Mouse (Mus musculus) heart, adult 2 months (tissue): ENCODE measurements around the gene Pkd1l3. TPM values are rescaled to one million over a fixed set of nuclear protein-coding genes. Genes with fewer than 3 reads are reported as not detected.

Experiments used
- DNase-seq, 2 experiments: peaks; one replicate each; pipeline ENCODE4 v3.0.0; 2021
- H3K27ac ChIP-seq: fragments of 200-600 bp; 2 replicates; pipeline ENCODE4 v1.8.1; 2022
- H3K27me3 ChIP-seq: fragments of 200-500 bp; 2 replicates; pipeline ENCODE4 v1.6.1; 2012; ENCODE audit warnings: mild to moderate bottlenecking, low read length, inconsistent platforms, mixed read lengths; ENCODE audit not compliant: control insufficient read depth, insufficient read depth
- H3K36me3 ChIP-seq: fragments of 200-500 bp; 2 replicates; pipeline ENCODE4 v1.6.1; 2012; ENCODE audit warnings: low read length, inconsistent platforms; ENCODE audit not compliant: control insufficient read depth, insufficient read depth
- H3K4me1 ChIP-seq: fragments of 200-500 bp; 2 replicates; pipeline ENCODE4 v1.6.1; 2011; ENCODE audit warnings: low read length; ENCODE audit not compliant: control insufficient read depth, insufficient read depth
- H3K4me3 ChIP-seq: fragments of 200-600 bp; 2 replicates; pipeline ENCODE4 v1.8.1; 2022
- H3K79me2 ChIP-seq: fragments of 200-500 bp; replicated peaks from 2 replicates; pipeline ENCODE4 v1.6.1; 2012; ENCODE audit warnings: mild to moderate bottlenecking, inconsistent platforms, low read length, moderate library complexity, mixed read lengths; ENCODE audit not compliant: control insufficient read depth, insufficient read depth
- H3K9ac ChIP-seq: fragments of 200-500 bp; 2 replicates; pipeline ENCODE4 v1.6.1; 2012; ENCODE audit warnings: low read depth, mild to moderate bottlenecking, control low read depth, inconsistent platforms, low read length, mixed read lengths
- CTCF ChIP-seq: fragments of 200-600 bp; IDR thresholded peaks from 2 replicates; pipeline ENCODE4 v1.8.1; 2022; ENCODE audit warnings: antibody characterized with exemption, mild to moderate bottlenecking, moderate library complexity
- EP300 ChIP-seq: fragments of 200-500 bp; IDR thresholded peaks from 2 replicates; pipeline ENCODE4 v1.6.1; 2011; ENCODE audit warnings: low read depth, low read length, control low read depth; ENCODE audit not compliant: insufficient read depth
- POLR2A ChIP-seq: fragments of 200-500 bp; IDR thresholded peaks from 2 replicates; pipeline ENCODE4 v1.6.1; 2011; ENCODE audit warnings: mild to moderate bottlenecking, low read depth, low read length, control low read depth; ENCODE audit not compliant: insufficient read depth
- WGBS: fragments of 180-500 bp; shearing (Covaris S2); methylation state at CpG from one replicate; pipeline ENCODE4 v1.1.7; 2018; 5-methylcytosine and 5-hydroxymethylcytosine counted together
- intact Hi-C: fragments of 180-260 bp; cut with DNase I; formaldehyde crosslinking; loops from one replicate; pipeline ENCODE4 v1.15.1; 2025
- polyA plus RNA-seq: library from polyadenylated mRNA; depleted of rRNA; stranded (reverse); fragments of >200 nt; gene quantifications from 2 replicates; pipeline ENCODE4 v1.2.3, GENCODE M21; 2012
- total RNA-seq, 2 experiments: library from RNA; stranded (reverse); gene quantifications; 2 replicates each; pipeline ENCODE4 v1.2.3; 2021

The Pkd1l3 gene
- total and polyA plus RNA-seq, 3 experiments: 0.08 to 0.14 TPM; not detected in 1

GRCm38 (mm10) chr8:109638851-109639250 is 24.5 kb downstream of the Pkd1l3 start:
- intact Hi-C loops: no loop called here
- TF ChIP-seq CTCF: no peak
- no peak for TF ChIP-seq EP300
- TF ChIP-seq POLR2A: no peak

GRCm38 (mm10) chr8:109640410-109640809 is 26.1 kb downstream of the Pkd1l3 start:
- WGBS: 53% methylated on average over 7 of the region's 7 CpGs
- no peak overlapping the region for H3K9ac ChIP-seq
- no peak overlapping the region for H3K4me3 ChIP-seq
- no peak overlapping the region for H3K27ac ChIP-seq
- H3K79me2 ChIP-seq: no peaks in the 10 kb centered on the region
- intact Hi-C loops: no loop called here
- H3K4me1 ChIP-seq: no peaks in the 10 kb centered on the region
- no peak for DNase-seq
- H3K27me3 ChIP-seq: peaks cover 2% of the 10 kb centered on the region; the same call in 1 of the 2 replicates
- no peak for TF ChIP-seq POLR2A
- TF ChIP-seq EP300: no peak
- no peak for TF ChIP-seq CTCF
- no peaks in the 10 kb centered on the region for H3K36me3 ChIP-seq

More at GRCm38 (mm10) chr8:109638851-109639250, 24.5 kb downstream of the Pkd1l3 start:
- Histone ChIP-seq H3K9ac (no peak overlapping the region), H3K4me1 (no peaks in the 10 kb centered on the region), H3K36me3 (no peaks in the 10 kb centered on the region), H3K79me2 (no peaks in the 10 kb centered on the region), H3K27ac (no peak overlapping the region), H3K27me3 (peaks cover 2% of the 10 kb centered on the region; the same call in 1 of the 2 replicates), H3K4me3 (no peak overlapping the region)
- DNase-seq: no peak
- 69% methylated on average over 5 of the region's 5 CpGs for WGBS

DNA sequence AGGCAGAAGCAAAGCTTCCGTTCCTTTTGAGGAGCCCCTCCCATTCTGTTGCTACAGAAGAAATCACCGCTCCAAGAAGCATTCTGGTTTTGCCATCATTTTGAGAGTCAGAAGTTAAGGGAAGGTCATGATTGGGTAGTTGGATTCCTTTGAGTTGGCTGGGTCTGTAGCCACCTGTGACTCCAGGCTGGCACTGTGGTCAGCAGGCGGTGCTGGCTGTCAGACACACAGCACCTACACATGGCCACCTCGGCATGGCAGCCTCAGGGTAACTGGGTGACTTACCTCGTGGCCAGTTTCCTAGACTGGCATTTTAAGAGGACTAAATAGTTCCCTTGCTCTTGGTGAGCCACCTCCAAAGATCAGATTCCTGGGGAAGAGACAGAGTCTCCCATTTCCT is 26.9 kb downstream of the Pkd1l3 start:
- 66% methylated on average over 5 of the region's 5 CpGs for WGBS
- Histone ChIP-seq H3K4me1 (no peaks in the 10 kb centered on the region), H3K4me3 (no peak overlapping the region), H3K27me3 (peaks cover 2% of the 10 kb centered on the region; the same call in 1 of the 2 replicates), H3K27ac (no peak overlapping the region), H3K36me3 (no peaks in the 10 kb centered on the region), H3K9ac (no peak overlapping the region), H3K79me2 (no peaks in the 10 kb centered on the region)
- no peak for DNase-seq
- TF ChIP-seq CTCF: no peak
- TF ChIP-seq EP300: no peak
- intact Hi-C loops: no loop called here

DNA sequence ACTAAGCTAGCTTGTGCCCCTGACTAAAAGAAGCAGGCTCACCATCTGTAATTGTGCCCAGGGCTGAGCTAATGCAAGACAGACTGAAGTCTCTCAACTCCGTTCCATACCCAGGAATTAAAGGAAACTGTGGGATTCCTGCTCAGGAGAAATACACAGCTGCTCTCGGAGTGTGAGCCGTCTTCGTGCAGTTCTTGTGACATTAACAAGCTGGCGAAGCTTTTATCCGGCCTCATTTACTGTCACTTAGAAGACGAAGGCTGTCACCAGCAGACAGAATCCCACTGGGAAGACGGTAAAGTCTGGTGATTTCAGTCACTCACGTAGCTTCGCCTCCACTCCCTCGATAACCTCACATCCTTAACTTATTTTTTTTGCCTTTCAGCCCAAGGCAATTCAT is 33.0 kb downstream of the Pkd1l3 start:
- 48% methylated on average over 11 of the region's 11 CpGs for WGBS
- Histone ChIP-seq H3K27ac (no peak overlapping the region), H3K79me2 (no peaks in the 10 kb centered on the region), H3K36me3 (no peaks in the 10 kb centered on the region), H3K27me3 (no peaks in the 10 kb centered on the region; the same call in 1 of the 2 replicates), H3K4me3 (no peak overlapping the region), H3K9ac (no peak overlapping the region), H3K4me1 (no peaks in the 10 kb centered on the region)
- intact Hi-C loops: no loop called here
- no peak for DNase-seq
- no peak for TF ChIP-seq CTCF
- TF ChIP-seq EP300: no peak
- TF ChIP-seq POLR2A: no peak

DNA sequence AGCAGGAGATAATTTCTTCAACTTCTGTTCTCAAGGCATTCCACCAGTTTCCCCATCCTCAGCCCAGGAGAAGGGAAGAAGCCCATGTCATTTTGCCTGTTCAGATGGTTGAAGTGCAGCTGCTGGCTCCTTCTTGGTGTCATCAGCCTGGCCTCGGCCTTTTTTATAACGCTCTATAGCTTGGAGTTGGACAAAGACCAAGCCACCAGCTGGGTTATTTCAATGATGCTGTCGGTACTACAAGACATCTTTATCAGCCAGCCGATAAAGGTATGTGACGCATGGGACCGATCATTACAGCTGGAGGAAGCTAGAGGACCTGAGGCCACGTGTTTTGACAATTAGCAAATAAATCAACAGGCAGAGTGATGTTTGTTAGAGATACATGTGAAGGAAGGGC is 34.2 kb downstream of the Pkd1l3 start:
- DNase-seq: no peak
- no peak overlapping the region for H3K4me3 ChIP-seq
- TF ChIP-seq POLR2A (no peak), CTCF (no peak), EP300 (no peak)
- no peaks in the 10 kb centered on the region for H3K4me1 ChIP-seq
- H3K27me3 ChIP-seq: no peaks in the 10 kb centered on the region; the same call in 1 of the 2 replicates
- no peak overlapping the region for H3K27ac ChIP-seq
- H3K9ac ChIP-seq: no peak overlapping the region
- no peaks in the 10 kb centered on the region for H3K79me2 ChIP-seq
- 28% methylated on average over 7 of the region's 7 CpGs for WGBS
- intact Hi-C loops: no loop called here
- H3K36me3 ChIP-seq: no peaks in the 10 kb centered on the region

DNA sequence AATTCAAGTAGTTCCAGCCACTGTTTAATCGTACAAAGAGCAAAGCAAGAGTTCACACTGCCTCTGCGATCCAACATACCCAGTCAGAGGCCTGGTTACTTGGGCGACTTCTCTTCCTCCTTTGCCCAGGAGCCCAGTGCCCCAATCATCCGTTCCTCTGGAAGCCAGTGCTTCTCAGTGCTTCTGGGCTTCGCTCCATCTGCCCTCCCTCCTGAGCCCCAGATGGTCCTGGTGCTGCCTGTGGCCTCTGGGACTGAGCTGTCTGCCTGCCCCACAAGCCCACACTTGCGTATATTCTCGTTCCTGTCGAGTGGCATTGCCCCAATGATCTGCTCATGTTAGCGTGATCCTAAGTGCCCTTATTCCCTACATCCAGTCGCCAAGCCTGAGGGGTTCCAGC is 36.5 kb downstream of the Pkd1l3 start:
- no peaks in the 10 kb centered on the region; the same call in 1 of the 2 replicates for H3K27me3 ChIP-seq
- no peak overlapping the region for H3K27ac ChIP-seq
- no peaks in the 10 kb centered on the region for H3K79me2 ChIP-seq
- TF ChIP-seq CTCF: no peak
- no peak for TF ChIP-seq EP300
- no peak for TF ChIP-seq POLR2A
- intact Hi-C loops: no loop called here
- no peaks in the 10 kb centered on the region for H3K4me1 ChIP-seq
- 72% methylated on average over 10 of the region's 10 CpGs for WGBS
- no peak for DNase-seq
- H3K36me3 ChIP-seq: no peaks in the 10 kb centered on the region
- no peak overlapping the region for H3K4me3 ChIP-seq
- H3K9ac ChIP-seq: no peak overlapping the region
